Mouse (Mus musculus) kidney, embryonic 15.5 days (tissue): ENCODE data around the gene Kpna1. TPM values are rescaled to one million over a fixed set of nuclear protein-coding genes. Genes with fewer than 3 reads are reported as not detected.
"Not testable (repeated sequence)": the region's sequence is repeated elsewhere in the genome, so short reads cannot be mapped to it uniquely, and the experiment has no call there.

Source experiments
- ATAC-seq: fragments of 200-750 bp; cut with Nextera tagmentation; replicated peaks from 2 replicates; pipeline ENCODE4 v1.8.0; 2017; ENCODE audit warnings: moderate TSS enrichment; ENCODE audit not compliant: low FRiP score
- H3K27ac ChIP-seq: fragments of 300-500 bp; sonication (generic); 2 replicates; pipeline ENCODE4 v1.5.1; 2015; ENCODE audit warnings: mild to moderate bottlenecking, inconsistent platforms
- H3K27me3 ChIP-seq: fragments of 300-500 bp; sonication (generic); 2 replicates; pipeline ENCODE4 v1.6.1; 2015; ENCODE audit warnings: inconsistent platforms
- H3K36me3 ChIP-seq: fragments of 300-500 bp; sonication (generic); 2 replicates; pipeline ENCODE4 v1.6.1; 2015; ENCODE audit warnings: inconsistent platforms
- H3K4me1 ChIP-seq: fragments of 300-500 bp; sonication (generic); 2 replicates; pipeline ENCODE4 v1.6.1; 2015; ENCODE audit warnings: inconsistent platforms
- H3K4me2 ChIP-seq: fragments of 300-500 bp; sonication (generic); 2 replicates; pipeline ENCODE4 v1.6.1; 2015; ENCODE audit warnings: moderate library complexity, mild to moderate bottlenecking, inconsistent platforms
- H3K4me3 ChIP-seq: fragments of 300-500 bp; sonication (generic); replicated peaks from 2 replicates; pipeline ENCODE4 v1.5.1; 2015; ENCODE audit warnings: mild to moderate bottlenecking, inconsistent platforms
- H3K9ac ChIP-seq: fragments of 300-500 bp; sonication (generic); 2 replicates; pipeline ENCODE4 v1.6.1; 2015; ENCODE audit warnings: mild to moderate bottlenecking, inconsistent platforms
- H3K9me3 ChIP-seq: fragments of 300-500 bp; sonication (generic); replicated peaks from 2 replicates; pipeline ENCODE4 v1.6.1; 2016; ENCODE audit warnings: inconsistent platforms
- WGBS: fragments of 180-500 bp; shearing (Covaris S2); methylation state at CpG from one replicate; pipeline ENCODE4 v1.1.7; 2015; ENCODE audit warnings: mixed read lengths; 5-methylcytosine and 5-hydroxymethylcytosine counted together
- polyA plus RNA-seq: library from polyadenylated mRNA; unstranded; fragments of >200 nt; fragmentation: Nextera tagmentation; extraction: Ambion mirVana; gene quantifications from 2 replicates; pipeline ENCODE4 v1.2.1, GENCODE M21; 2015

Kpna1 gene
- 36.8 and 38.8 TPM in 2 replicates for polyA plus RNA-seq

- H3K9ac ChIP-seq, H3K4me1 ChIP-seq, H3K4me3 ChIP-seq, H3K4me2 ChIP-seq, H3K9me3 ChIP-seq, H3K27me3 ChIP-seq, H3K36me3 ChIP-seq, H3K27ac ChIP-seq, ATAC-seq: not testable (repeated sequence)
- 96% methylated on average over 1 of the region's 1 CpGs for WGBS
These were observed at the start of gene Kpna1 for GRCm38 (mm10) chr16:35978450-35978849. Gene Kpna1, plus strand, starts transcription at chr16:35978750.

- 88% methylated on average over 19 of the region's 19 CpGs for WGBS
- Histone ChIP-seq H3K36me3 (no peaks in the 10 kb centered on the region), H3K4me2 (no peak overlapping the region), H3K4me1 (no peaks in the 10 kb centered on the region), H3K9me3 (no peaks in the 10 kb centered on the region), H3K9ac (no peak overlapping the region), H3K27me3 (peaks cover 4% of the 10 kb centered on the region; the same call in 1 of the 2 replicates), H3K4me3 (no peak overlapping the region), H3K27ac (no peak overlapping the region)
- no peak for ATAC-seq
These were observed 46.1 kb upstream of the Kpna1 start for GRCm38 (mm10) chr16:35932179-35933055.

- Histone ChIP-seq H3K4me2 (no peak overlapping the region), H3K4me1 (no peaks in the 10 kb centered on the region; the same call in 1 of the 2 replicates), H3K9ac (no peak overlapping the region), H3K9me3 (no peaks in the 10 kb centered on the region), H3K27ac (no peak overlapping the region), H3K27me3 (peaks cover 4% of the 10 kb centered on the region; the same call in 1 of the 2 replicates), H3K36me3 (no peaks in the 10 kb centered on the region), H3K4me3 (no peak overlapping the region)
- WGBS, result 84% methylated on average over 10 of the region's 10 CpGs
- ATAC-seq, result no peak
These were observed 45.4 kb upstream of the Kpna1 start for GRCm38 (mm10) chr16:35933181-35933580.

- peak; percentile 65 for ATAC-seq
- Histone ChIP-seq H3K27me3 (peaks cover 7% of the 10 kb centered on the region; the same call in 1 of the 2 replicates), H3K36me3 (no peaks in the 10 kb centered on the region), H3K4me1 (peaks cover 10% of the 10 kb centered on the region), H3K4me2 (peak within 1 kb of the TSS; percentile 92), H3K27ac (peak within 1 kb of the TSS; percentile 60), H3K9me3 (no peaks in the 10 kb centered on the region), H3K4me3 (peak within 1 kb of the TSS; percentile 71), H3K9ac (peak within 1 kb of the TSS; percentile 59)
- WGBS, result under 1% methylated on average over 52 of the region's 52 CpGs
These were observed 40.1 kb upstream of the Kpna1 start, which contains the start of the genes Parp9 and Dtx3l for GRCm38 (mm10) chr16:35938211-35939151. Gene Parp9, plus strand, starts transcription at chr16:35938470. Gene Dtx3l, minus strand, starts transcription at chr16:35939151.

- 0 out of 2 replicates have a peak overlapping the region, but pooled peaks have one; percentile 60 for H3K27ac ChIP-seq
- H3K9ac ChIP-seq, result peak overlapping the region; percentile 59
- peak overlapping the region; percentile 71 for H3K4me3 ChIP-seq
- H3K4me2 ChIP-seq, result peak overlapping the region; percentile 92
- peaks cover 7% of the 10 kb centered on the region; the same call in 1 of the 2 replicates for H3K27me3 ChIP-seq
- H3K4me1 ChIP-seq, result peaks cover 10% of the 10 kb centered on the region
- peak; percentile 10; the same call in 1 of the 2 replicates for ATAC-seq
- WGBS, result 7% methylated on average over 6 of the region's 6 CpGs
- no peaks in the 10 kb centered on the region for H3K36me3 ChIP-seq
- H3K9me3 ChIP-seq, result no peaks in the 10 kb centered on the region
These were observed 39.3 kb upstream of the Kpna1 start for GRCm38 (mm10) chr16:35939261-35939660.

GRCm38 (mm10) chr16:35939690-35940089, 38.9 kb upstream of the Kpna1 start:
- peak; percentile 30 for ATAC-seq
- Histone ChIP-seq H3K27me3 (peaks cover 7% of the 10 kb centered on the region; the same call in 1 of the 2 replicates), H3K36me3 (no peaks in the 10 kb centered on the region), H3K9me3 (no peaks in the 10 kb centered on the region), H3K4me2 (peak overlapping the region; percentile 92), H3K4me3 (peak overlapping the region; percentile 71), H3K9ac (peak overlapping the region; percentile 59), H3K4me1 (peaks cover 10% of the 10 kb centered on the region), H3K27ac (no peak overlapping the region)
- WGBS, result 15% methylated on average over 9 of the region's 9 CpGs

- H3K36me3 ChIP-seq, result no peaks in the 10 kb centered on the region
- H3K9me3 ChIP-seq, result no peaks in the 10 kb centered on the region
- no peak overlapping the region for H3K4me2 ChIP-seq
- 90% methylated on average over 7 of the region's 7 CpGs for WGBS
- ATAC-seq, result no peak
- H3K27me3 ChIP-seq, result peaks cover 2% of the 10 kb centered on the region; the same call in 1 of the 2 replicates
- H3K4me3 ChIP-seq, result no peak overlapping the region
- no peak overlapping the region for H3K27ac ChIP-seq
- H3K9ac ChIP-seq, result no peak overlapping the region
- peaks cover 10% of the 10 kb centered on the region for H3K4me1 ChIP-seq
These were observed 37.2 kb upstream of the Kpna1 start for GRCm38 (mm10) chr16:35941382-35941781.

- no peaks in the 10 kb centered on the region for H3K4me1 ChIP-seq
- ATAC-seq, result no peak
These were observed 29.3 kb upstream of the Kpna1 start for GRCm38 (mm10) chr16:35949264-35949663.

GRCm38 (mm10) chr16:35951216-35951615, 27.3 kb upstream of the Kpna1 start:
- H3K9ac ChIP-seq, result no peak overlapping the region
- no peak for ATAC-seq
- no peak overlapping the region for H3K4me3 ChIP-seq
- H3K36me3 ChIP-seq, result no peaks in the 10 kb centered on the region
- no peaks in the 10 kb centered on the region for H3K4me1 ChIP-seq
- 92% methylated on average over 3 of the region's 3 CpGs for WGBS
- H3K9me3 ChIP-seq, result no peaks in the 10 kb centered on the region
- no peaks in the 10 kb centered on the region for H3K27me3 ChIP-seq
- no peak overlapping the region for H3K4me2 ChIP-seq
- H3K27ac ChIP-seq, result no peak overlapping the region

More at GRCm38 (mm10) chr16:35949264-35949663, 29.3 kb upstream of the Kpna1 start:
- H3K4me2 ChIP-seq, result no peak overlapping the region
- 75% methylated on average over 5 of the region's 5 CpGs for WGBS
- no peak overlapping the region for H3K9ac ChIP-seq
- no peak overlapping the region for H3K27ac ChIP-seq
- no peaks in the 10 kb centered on the region for H3K9me3 ChIP-seq
- no peak overlapping the region for H3K4me3 ChIP-seq
- H3K27me3 ChIP-seq, result no peaks in the 10 kb centered on the region
- no peaks in the 10 kb centered on the region for H3K36me3 ChIP-seq

- no peak overlapping the region for H3K27ac ChIP-seq
- no peak overlapping the region for H3K4me2 ChIP-seq
- H3K36me3 ChIP-seq, result no peaks in the 10 kb centered on the region
- H3K27me3 ChIP-seq, result no peaks in the 10 kb centered on the region
- H3K4me3 ChIP-seq, result no peak overlapping the region
- no peaks in the 10 kb centered on the region for H3K4me1 ChIP-seq
- no peak overlapping the region for H3K9ac ChIP-seq
- no peaks in the 10 kb centered on the region for H3K9me3 ChIP-seq
- 86% methylated on average over 5 of the region's 5 CpGs for WGBS
- no peak for ATAC-seq
These were observed 25.9 kb upstream of the Kpna1 start for GRCm38 (mm10) chr16:35952628-35953130.

GRCm38 (mm10) chr16:35965991-35966390, 12.6 kb upstream of the Kpna1 start:
- H3K9me3 ChIP-seq, H3K4me3 ChIP-seq, H3K4me1 ChIP-seq, H3K36me3 ChIP-seq, H3K4me2 ChIP-seq, H3K27me3 ChIP-seq, H3K9ac ChIP-seq, ATAC-seq, H3K27ac ChIP-seq: not testable (repeated sequence)
- WGBS, result 41% methylated on average over 4 of the region's 4 CpGs
